Mouse (Mus musculus) adrenal gland, postnatal 10 days (tissue): ENCODE data around the gene Rab42. TPM values are rescaled to one million over a fixed set of nuclear protein-coding genes. Genes with fewer than 3 reads are reported as not detected.
A peak's percentile ranks its signal among the peaks of the same experiment; 100 is the strongest.

Experiments
- DNase-seq: peaks from one replicate; pipeline ENCODE4 v3.0.0; 2021; ENCODE audit warnings: mixed read lengths
- long read RNA-seq, 2 experiments: library from polyadenylated mRNA; stranded (forward); transcript quantifications; one replicate each; pipeline ENCODE4 v2.0.0; 2021
- total RNA-seq, 2 experiments: library from RNA; stranded (reverse); gene quantifications; 2 replicates each; pipeline ENCODE4 v1.2.3; 2021

The Rab42 gene
- total RNA-seq, result 1 to 10 TPM; 1.2 to 3.7 TPM
- long read RNA-seq, experiment 1, partial matches to known transcripts, result 0 of 2 reads
- long read RNA-seq, experiment 1, other reads (novel, unspliced or antisense), result 0 of 2 reads
- long read RNA-seq, experiment 2, partial matches to known transcripts, result 0 of 2 reads
- long read RNA-seq, experiment 2, other reads (novel, unspliced or antisense), result 0 of 2 reads

DNA sequence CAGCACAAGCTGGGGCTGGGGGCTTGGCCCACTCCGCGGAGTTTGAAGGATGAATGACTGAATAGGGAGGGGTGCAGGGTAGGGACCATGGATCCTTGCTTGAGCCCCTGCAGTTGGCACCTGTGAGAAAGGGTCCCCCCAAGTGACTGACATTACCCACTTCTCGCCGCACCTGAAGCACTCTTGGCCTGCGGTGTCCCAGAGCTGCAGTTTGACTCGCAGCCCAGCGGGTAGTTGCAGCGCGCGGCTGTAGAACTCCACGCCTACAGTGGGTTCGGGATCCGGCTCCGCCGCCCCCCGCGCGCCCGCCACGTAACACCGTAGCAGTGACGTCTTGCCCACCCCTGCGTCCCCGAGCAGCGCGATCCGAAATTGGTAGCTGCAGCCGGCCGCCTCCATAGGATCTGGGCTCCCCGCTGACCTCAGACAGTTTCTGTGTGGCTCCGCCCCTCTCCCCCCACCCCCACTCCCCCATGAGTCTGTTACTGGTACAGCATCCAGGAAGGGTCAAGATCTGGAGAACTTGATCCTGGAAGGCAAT, at the start of gene Rab42:
Gene Rab42 (minus strand): TSS at position 447 of the 541 bp plus-strand sequence.
- peak; percentile 68 for DNase-seq

DNA sequence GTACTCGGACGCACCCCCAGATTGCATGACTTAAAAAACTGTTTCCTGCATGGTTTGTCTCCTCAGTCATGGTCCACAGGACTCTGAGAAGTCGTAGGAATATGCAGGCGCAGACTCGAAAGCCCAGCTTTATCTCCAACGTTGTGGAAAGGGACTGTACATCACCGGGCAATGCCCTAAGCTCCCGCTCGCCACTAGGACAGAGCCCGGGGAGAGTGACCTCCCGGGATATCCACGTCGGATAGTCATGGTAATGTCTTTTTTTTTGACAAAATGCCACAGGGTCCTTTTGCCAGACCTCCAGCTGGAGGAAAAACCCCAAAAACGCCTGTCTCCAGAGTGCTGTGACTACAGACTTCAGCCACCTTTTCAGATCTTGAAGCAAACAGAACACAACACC, 49.6 kb upstream of the Rab42 start:
- DNase-seq, result peak; percentile 47

DNA sequence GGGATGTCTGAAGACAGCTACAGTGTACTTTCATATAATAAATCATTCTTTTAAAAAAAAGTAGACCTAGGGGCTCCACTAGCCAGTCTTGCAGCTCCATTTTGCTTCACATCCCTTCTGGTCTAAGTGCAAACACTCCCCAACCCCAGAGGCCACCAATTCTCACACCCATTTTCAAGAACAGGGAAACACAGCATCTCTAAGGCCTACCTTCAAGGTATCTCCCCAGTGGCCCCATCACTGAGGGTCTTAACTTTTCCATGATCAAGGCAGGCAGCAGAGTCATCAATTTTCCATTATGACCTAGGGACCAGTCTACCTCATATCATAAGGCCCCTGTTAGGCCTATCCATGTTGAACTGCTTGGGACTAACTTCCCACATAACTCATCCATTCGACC, 48.2 kb upstream of the Rab42 start:
- DNase-seq, result no peak

DNA sequence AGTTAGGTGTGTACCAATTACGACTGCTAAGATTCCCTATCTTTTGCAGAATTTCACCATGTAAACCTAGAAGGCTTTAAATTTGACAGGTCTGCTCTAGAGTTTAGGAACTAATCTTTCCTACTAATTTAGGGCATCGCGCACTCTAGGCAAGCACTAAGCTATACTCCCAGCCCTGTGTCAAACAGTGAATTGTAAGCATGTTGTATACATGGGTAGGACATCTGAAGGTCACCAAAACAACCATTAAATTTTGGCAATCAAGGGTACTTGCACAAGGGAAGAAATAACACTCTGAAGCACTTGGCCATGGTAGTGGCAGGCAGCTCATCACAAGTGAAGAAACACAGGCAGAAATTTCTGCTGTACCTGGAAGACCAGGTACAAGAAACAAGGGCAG, 47.7 kb upstream of the Rab42 start:
- DNase-seq, result no peak

DNA sequence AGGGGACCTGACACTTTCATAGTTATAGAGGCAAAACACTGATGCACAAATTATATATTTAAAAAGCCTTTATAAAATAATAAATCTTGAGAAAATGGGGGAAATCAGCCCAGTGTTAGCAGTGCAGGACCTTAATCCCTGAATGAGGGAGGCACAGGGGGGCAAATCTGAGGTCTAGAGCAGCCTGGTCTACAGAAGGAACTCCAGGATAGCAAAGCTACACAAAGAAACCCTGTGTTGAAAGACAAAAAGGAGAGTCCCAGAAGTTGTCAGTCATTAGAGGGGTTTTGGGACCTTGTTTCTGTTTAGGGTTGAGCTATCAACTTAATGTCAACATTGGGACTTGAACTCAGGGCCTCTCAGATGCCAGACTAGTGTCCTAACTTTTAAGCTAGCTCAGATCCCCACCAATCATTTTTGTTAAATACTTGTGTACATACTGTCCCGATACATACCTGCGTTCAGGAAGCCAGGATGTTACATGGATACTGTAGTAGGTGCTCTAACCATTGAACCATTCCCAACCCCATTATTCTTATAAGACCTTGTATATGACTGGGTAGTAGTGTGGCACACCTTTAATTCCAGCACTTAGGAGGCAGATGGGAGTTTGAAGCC, 47.0 kb upstream of the Rab42 start:
- DNase-seq, result no peak

DNA sequence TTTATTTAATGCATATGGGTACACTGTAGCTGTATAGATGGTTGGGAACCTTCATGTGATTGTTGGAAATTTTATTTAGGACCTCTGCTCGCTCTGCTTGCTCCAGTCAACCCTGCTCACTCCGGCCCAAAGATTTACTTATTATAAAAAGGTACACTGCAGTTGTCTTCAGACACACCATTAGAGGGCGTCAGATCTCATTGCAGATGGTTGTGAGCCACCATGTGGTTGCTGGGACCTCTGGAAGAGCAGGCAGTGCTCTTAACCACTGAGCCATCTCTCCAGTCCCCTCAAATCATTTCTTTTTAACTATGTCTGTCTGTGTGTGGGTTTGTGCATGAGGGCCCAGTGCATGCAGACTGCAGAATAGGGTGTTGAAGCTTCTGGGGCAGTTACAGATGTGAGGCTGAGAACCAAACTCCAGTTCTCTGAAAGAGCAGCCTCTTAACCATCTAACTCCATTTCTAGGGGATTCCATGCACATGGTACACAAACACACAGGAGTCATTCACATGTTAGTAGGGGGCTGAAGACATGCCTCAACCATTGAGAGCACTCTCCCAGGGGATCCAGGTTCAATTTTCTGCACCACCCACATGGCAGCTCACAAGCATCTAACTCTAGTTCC, 46.4 kb upstream of the Rab42 start:
- no peak for DNase-seq

DNA sequence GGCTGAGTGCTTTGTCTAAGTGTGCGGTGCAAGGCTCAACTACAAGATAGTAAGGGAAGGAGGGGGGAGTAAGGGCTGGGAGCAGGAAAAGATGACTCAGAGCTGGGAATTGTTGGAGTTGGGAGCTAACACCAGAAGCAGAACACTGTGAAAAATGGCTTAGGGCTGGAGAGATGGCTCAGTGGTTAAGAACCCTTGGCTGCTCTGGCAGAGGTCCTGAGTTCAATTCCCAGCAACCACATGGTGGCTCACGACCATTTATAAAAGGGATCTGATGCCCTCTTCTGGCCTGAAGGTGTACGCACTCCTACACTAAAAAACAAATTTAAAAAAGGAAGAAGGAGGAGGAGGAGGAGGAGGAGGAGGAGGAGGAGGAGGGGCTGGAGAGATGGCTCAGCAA, 43.5 kb upstream of the Rab42 start:
- no peak for DNase-seq

DNA sequence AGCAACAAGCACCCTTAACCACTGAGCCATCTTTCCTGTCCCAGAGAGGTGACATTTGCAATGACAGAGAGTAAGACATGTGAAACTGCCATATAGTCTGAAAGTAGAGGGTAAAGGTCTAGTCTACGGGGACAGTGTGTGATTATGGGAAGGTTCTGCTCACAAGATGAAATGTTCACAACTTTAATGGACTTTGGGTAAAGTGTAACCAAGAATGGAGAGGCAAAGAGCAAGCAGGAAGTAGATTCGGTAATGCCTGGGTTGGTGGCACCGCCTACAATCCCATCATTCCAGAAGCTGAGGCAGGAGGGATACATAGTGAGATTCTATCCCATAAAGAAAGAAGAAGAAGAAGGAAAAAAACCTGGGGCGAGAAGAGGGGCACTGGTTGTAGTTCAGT, 43.1 kb upstream of the Rab42 start:
- DNase-seq, result no peak

DNA sequence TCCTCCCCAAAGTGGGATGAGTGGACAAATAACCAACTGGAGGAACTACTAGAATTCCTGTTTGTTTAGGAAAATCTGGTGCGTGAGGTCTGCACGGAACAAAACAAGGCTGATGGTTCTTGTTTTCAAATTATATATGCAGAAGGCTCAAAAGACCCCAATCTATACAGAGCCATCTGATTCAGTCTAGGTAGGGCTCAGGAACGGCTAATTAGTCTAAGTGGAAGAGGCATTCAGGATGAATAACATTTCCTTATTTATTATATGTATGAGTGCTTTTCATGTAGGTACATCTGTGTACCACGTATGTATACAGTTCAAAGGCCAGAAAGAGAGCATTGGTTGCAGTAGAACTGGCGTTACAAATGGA, 42.6 kb upstream of the Rab42 start:
- DNase-seq, result no peak

DNA sequence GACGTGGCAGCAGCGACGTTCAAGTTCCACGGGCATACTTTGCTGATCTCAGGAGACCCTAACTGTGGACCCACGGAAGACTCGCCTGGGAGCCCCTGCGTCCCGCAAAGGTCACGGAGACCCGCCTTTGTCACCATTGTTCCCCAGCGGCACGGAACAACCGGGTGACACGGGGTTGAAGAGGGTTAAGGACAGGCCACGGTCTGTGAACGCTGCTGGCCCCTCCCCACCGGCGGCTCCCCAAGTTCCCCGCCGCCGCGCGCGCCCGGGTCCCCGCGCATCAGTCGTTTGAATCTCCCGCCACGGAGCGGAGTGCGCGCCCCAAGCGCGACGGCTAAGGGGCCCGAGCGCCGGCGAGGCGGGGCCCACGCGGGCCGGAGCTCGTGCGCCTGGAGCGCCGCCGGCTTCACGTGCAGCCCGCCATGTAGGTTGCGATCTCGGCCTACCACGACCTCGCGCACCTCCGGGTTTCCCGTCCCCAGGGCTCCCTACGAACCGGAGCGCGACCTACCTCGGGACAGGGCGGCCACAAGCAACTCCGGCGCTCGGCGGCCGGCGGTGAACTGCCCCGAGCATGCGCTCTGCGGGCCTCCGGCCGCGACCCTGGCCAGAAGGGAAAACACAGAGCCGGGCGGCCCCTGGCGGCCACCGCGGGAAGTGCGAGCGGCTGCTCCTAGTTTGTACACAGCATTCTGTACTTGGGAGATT, 42.1 kb upstream of the Rab42 start:
- peak; percentile 99 for DNase-seq

DNA sequence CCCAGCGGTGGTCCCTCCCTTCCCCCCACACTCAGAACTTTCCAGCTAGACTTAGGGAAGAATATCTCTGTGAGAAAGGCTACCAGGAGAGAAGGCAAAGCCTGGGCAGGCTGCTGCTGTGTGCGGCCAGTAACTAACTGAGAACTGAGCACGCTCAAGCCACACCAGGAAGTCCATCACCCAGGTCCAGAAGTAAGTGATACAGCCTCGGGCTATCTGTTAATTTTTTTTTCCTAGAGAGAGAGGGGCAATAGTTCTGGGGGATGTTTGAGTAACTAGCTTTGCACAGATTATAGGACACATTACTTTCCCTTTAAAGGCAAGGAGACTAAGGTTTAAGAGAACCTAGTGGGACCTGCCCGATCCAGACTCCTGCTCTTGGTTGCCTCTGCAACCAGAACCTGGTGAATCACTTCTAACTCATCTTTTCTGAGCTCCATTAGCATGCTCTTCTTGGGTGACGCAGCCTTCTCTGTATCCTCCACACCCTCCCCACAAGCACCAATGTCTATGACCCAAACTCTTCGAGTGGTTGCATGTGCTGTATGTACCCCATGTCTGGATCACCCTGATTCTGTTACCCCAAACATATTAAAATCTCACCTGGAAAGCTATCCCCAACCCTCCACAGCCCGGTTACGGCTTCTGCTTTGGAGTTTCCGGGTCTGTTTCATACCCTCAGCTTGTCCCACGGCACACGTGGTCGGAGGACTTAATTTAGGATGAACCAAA, 41.4 kb upstream of the Rab42 start:
- no peak for DNase-seq

DNA sequence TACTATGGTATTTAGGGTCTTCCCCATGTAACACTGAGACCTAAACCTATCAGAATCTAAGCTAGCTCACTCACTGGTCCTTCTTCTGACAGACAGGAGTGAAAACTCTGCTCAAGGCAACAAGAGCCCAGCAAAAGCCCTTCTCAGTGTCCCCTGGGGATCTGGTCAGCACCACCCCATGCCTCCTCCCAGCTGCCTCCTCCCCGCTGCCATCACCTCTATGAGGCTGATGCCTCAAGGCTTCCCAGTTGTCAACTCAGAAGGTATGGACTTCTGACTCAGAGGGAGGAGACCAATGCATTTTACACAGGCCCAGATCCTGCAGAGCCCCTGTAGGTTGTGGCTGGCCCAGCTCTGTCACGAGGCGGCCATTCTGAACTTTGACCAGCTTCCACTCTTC, 38.3 kb upstream of the Rab42 start:
- DNase-seq, result no peak

DNA sequence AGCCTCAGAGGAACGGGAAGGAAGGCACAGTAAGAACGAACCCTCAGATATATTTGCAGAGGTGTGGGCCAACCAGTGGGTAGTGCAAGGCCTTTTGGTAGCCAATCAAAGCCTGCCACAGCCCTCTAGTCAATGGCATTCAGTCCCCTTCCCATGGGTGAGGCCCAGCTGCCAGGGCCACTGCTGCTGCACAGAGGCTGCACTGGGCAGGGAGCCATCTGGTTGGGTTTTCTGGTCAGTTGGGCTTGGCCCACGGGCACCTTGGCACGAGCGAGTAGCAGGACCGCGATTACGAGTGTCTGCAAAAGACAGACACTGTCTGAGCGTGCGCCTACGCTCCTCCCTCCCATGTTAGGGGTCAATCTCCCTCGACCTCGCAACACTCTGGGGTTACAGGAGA, 35.8 kb upstream of the Rab42 start:
- peak; percentile 78 for DNase-seq

DNA sequence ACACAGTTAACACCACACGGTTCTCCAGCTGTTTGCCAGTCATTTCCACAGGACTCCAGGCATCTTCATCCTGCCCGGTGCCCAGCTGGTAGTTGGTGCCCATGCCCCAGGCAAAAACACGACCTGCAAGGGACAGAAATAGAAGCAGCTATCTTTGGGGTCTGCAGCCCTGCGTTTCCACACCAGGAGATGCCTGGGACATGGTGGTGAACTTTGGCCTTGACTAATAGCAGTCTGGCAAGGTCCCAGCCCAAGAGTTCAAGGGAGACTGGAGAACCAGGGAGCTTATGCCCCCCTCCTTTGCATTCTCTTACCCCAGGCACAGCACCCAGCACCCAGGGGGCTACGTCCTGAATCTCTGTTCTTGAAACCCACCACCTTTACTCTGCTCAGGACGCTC, 29.7 kb upstream of the Rab42 start:
- DNase-seq, result no peak

DNA sequence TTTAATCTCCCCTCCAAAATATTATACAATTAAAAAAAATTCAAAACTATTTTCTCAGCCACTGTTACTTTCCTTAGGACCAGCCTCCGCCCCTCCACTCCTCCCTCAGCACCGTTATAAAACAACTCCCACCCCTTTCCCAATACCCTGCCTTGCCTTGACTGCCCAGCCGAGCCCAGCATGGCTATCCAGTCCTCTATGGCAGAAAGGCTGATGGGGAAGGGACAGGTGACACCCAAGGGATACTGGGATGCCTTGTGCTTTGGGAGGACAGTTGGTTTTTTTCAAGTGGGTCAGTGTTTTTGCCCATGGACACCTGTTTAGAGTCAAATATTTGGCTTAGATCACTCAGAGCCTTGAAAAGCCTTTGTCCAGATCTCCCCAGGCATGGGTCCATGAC, 28.8 kb upstream of the Rab42 start:
- no peak for DNase-seq

DNA sequence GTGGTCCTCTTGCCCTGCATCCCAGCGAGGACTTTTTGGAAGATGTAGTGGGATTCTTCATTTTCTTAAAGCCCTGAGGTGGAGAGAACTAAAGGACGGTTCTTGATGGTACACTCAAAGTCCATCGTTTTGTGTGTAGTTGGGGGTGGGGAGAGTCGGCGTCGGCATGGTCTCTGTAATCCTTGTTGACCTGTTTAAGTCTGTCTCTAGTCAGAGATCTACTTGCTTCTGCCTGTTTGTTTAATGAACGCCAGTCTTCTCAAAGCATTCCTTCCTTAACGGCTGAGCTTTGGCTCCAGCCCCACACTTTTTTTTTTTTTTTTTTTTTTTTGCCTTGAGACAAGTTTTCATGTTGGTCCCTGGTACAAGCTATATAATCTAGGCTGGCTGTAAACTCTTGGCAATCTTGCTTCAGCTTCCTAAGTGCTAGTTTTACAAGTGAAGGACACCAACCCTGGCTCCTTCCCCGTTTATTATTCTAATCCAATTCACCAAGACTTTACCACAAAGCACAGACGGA, 26.7 kb upstream of the Rab42 start:
- DNase-seq, result no peak

DNA sequence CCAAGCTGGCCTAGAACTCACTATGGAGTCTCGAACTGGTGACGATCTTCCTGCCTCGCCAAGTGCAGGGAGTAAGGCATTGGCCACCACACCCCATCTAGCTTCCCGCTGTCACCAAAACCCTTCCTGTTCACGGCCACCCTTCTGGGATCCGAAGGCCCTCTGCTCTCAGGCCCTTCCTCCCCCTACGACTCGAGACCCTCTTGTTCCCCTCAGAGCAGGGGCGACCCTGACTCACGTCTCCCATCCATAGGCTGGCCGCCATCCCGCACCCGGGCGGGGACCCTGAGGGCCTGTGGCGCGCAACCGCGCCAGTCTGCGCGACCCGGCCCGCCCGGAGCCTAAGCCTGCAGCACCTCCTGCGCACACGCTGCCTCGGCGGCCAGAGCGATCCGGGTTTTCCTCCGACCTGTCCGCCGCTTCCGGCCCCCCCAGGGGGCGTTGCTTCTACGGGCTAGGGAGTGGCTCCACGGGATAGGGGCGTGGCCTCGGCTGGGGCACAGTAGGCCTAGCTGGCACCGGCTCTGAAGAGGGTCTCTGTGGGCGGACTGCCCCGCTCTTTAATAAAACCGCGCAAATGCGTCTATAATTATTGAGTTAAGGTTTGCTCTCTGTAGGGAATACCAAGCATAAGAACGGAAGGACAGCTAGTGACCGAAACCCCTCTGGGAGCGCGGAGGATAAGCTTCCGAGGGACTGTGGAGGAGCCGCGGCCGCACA, 26.1 kb upstream of the Rab42 start, which contains the start of gene Trnau1ap:
Gene Trnau1ap (minus strand): TSS at position 424 of the 720 bp plus-strand sequence.
- peak; percentile 95 for DNase-seq

DNA sequence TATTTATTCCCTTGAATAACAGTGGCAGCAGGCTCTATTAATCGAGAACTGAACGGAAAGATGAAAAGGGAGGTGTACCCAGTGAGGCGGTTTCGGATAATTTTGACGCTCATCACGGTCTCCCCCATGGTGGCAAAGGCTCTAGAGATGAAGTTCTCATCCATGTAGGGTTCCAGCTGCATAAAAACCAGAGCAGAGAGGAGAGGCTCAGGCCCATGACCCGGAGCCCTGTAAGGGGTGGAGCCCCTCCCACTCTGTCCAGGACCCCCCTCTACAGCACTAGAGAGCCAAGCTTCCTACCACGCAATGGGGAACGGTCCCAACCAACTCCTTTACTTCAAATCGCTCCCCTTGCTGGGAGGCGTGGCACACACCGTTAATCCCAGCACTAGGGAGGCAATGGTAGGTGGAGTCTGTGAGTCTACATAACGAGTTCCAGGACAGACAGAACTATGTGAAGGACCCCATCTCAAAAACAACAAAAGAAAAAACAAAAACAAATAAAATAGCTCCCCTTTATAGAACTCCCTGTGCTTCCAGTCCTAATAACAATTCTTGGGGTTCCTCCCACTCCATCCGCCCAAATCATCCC, 25.3 kb upstream of the Rab42 start:
- DNase-seq, result no peak

DNA sequence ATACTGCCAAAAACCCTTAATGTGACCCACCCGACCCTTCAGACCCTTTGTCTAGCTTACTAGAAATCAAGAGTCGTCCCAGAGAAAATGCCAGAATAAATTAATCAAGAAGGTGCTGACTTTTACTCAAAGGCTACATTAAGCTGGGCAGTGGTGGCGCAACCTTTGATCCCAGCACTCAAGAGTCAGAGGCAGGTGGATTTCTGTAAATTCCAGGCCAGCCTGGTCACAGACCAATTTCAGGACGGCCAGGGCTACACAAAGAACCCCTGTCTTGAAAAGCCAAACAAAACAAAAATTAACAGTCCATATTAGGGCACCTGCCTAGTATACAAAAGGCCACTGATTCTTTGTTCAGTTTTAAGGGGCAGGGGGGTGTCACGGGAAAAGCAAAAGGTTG, 23.3 kb upstream of the Rab42 start:
- DNase-seq, result no peak

DNA sequence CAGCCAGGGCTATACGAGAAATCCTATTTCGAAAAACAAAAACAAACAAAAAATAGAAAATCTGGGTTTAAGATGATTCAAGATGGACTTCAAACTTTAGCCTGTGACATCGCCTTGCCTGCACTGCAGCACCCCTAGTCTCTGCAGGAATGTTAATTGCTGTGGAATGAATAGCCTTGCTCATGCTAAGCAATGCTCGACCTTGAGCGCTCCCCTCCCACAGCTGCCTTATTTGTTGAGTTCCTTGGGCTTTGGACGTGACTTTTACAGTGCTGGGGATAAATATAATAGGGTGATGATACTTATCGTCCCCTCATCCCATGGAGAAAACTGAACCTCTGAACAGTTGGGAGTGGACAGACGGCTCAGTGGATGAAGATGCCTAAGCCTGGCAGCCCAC, 12.5 kb upstream of the Rab42 start:
- peak; percentile 32 for DNase-seq

DNA sequence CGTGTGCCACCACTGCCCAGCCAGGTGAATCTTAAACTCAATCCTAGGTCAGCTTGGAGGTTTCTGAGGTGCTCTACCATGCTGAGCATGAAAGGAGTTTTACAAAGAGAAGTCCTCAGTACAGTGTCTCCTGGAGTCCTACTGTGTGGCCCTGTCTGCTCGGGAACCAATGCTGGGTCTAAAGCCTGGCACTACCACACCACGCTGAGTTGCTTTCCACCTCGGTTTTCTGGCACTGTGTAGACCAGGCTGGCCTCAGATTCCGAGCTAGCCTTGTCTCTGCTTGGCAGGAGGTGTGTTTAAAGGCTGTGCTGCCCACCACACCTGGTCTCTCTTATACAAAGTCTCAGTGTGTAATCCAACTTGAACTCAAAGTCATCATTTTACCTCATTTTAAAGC, 9.4 kb upstream of the Rab42 start:
- DNase-seq, result no peak
